Mouse (Mus musculus) left cerebral cortex, adult 8-10 months (tissue): ENCODE measurements at regions not wholly inside any gene's neighbourhood (a gene's known extent, or its start where the extent isn't known, plus 50 kb on each side); places are given as distances from the start of the nearest gene placed in this dataset.

Experiments
- DNase-seq, 2 experiments: peaks; one replicate each; pipeline ENCODE4 v3.0.0; 2022; ENCODE audit warnings: low spot score in 2 of 2

GRCm38 (mm10) chr11:12757677-12758076 is 292.9 kb upstream of the Cobl start:
- DNase-seq, result no peak

GRCm38 (mm10) chr11:12750016-12750415 is 285.3 kb upstream of the Cobl start:
- DNase-seq, result no peak

DNA sequence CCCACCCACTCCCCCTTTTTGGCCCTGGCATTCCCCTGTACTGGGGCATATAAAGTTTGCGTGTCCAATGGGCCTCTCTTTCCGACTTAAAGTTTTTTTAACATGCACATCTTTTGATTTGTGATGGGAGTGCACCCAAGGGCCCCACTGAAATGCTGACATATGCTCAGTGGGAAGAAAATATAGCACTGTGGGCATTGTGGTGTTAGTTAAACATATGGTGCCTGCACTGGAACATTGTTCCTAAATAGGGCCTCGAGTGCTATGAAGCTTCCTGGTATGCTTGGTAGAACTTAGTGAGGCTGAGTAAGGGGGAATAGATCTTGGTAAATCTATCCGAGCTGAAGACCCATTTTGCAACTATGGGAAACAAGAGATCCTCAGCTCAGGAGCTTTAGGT is 284.5 kb upstream of the Cobl start:
- peak in 1 of 2 experiments; percentile 38 for DNase-seq

GRCm38 (mm10) chr11:12742159-12742523 is 277.4 kb upstream of the Cobl start:
- DNase-seq, result peak; percentile 6 to 66

DNA sequence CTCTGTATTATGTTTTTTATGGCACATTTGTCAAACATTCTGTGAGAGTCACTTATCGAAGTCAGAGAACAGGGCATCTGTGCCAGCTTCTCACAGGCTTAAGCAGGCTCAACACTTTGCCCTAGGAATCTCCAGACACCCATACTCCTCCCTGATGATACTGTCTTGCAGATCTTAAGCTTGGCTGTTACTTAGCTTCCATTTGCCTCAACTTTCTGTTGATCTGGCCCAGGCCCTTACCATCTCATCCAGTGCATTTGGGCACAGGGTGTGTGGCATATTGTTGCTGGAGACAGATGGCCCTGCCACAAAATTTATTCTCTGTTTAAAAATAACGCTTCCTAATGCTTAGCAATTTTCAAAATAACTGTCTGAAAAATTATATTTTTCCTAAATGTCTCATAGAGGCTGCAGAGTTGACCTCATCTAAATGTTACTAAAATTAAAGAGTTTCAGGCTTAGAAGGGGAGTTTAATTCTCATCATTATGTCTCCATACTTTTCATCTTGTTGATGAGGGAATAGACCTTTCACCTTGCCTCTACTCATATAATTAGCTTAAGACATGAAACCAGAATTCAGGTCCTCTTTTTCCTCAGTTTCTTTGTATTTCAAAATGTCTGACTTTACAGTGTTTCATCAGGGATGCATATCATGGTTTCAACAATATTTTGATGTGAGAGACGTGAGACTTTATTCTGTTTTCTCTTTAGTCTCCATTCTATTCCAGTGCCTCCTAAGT is 276.8 kb upstream of the Cobl start:
- DNase-seq, result no peak

- DNase-seq, result no peak
These were observed 269.5 kb upstream of the Cobl start for GRCm38 (mm10) chr11:12734274-12734673.

DNA sequence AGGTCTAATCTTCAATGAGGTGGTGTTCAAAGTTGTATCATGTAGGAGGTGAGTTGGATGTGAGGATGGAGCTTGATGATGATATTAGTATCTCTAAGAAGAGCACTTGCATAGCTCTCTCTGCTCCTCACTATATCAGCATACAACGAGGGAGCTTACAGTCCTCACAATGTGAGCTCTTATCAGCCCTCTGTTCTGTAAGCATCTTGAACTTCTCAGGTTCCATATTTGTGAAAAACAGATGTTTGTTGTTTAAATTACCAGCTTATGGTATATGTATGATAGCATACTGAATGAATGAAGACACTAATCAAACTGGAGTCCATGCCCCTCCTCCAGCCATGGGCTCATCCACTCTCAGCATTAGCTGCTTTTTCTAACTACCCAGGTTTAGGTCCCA is 262.5 kb upstream of the Cobl start:
- DNase-seq, result no peak

GRCm38 (mm10) chr11:12726492-12726891 is 261.7 kb upstream of the Cobl start:
- DNase-seq, result no peak

DNA sequence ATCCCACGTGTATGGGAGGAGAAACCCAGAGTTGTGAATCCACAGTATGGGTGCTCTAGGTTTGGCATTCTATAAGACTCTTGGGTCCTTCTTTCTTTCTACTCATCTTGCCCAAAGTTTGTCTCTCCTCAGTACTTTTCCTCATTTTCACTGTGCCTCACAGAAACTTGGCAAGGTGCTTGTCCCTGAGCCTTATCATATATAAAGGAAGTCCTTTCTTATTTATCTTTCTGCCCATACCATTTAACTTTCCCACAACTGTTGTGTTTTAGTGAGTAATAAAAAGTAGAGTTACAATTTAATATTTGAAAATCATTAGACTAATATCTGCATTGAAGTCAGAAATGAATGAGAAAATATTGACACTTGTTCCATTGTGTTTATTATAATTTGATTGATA is 257.6 kb upstream of the Cobl start:
- no peak for DNase-seq

DNA sequence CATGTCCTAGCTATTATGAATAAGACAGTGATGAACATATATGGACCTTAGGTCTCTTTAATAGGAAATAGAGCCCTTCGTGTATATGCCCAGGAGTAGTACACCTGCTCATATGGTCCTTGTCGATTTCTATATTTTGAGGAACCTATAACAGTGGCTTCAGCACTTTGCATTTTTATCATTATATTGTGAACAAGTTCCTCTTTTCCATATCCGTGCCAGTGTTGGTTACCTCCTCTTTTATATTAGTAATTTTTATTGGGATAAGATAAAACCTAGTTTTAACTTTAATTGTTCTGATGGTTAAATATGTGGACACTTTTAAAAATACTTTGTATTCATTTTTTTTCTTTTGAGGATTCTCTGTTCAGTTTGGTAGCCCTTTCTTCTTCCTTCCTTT is 255.4 kb upstream of the Cobl start:
- DNase-seq, result no peak

GRCm38 (mm10) chr11:12696321-12696720 is 231.6 kb upstream of the Cobl start:
- DNase-seq, result no peak

- no peak for DNase-seq
These were observed 228.1 kb upstream of the Cobl start for GRCm38 (mm10) chr11:12692836-12693235.

DNA sequence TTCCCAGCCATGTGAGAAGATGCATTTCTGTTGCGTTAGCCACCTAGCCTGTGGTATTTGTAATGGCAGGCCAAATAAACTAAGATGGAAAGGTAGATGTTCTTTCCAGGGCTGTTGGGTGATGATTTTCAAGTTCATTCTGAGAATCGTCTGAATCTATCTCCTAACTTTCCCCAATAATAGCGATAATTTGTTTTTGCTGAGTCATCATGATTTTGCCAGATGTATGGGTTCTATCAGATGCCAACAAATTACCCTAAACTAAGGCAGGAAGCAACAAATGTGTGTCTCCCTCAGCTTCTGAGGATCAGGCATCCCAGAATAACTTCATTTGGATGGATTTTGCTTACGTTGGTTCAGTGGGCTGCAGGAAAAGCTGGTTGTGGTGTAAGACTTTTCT is 222.0 kb upstream of the Cobl start:
- no peak for DNase-seq

GRCm38 (mm10) chr11:12661824-12662443 is 197.2 kb upstream of the Cobl start:
- no peak for DNase-seq

- no peak for DNase-seq
These were observed 194.1 kb upstream of the Cobl start for GRCm38 (mm10) chr11:12658847-12659246.

GRCm38 (mm10) chr11:12656450-12656849 is 191.7 kb upstream of the Cobl start:
- DNase-seq, result no peak
